Mouse (Mus musculus) heart, postnatal 4 days (tissue): ENCODE results near the gene Tprn. TPM values are rescaled to one million over a fixed set of nuclear protein-coding genes. Genes with fewer than 3 reads are reported as not detected.
"Not testable (repeated sequence)": the region's sequence is repeated elsewhere in the genome, so short reads cannot be mapped to it uniquely, and the experiment has no call there.

ENCODE experiments used
- DNase-seq: peaks from one replicate; pipeline ENCODE4 v3.0.0; 2021
- total RNA-seq, 2 experiments: library from RNA; stranded (reverse); gene quantifications; 2 replicates each; pipeline ENCODE4 v1.2.3; 2021

The Tprn gene
- total RNA-seq, 2 experiments from 2014 or later = 4.9 to 5.7 TPM

GRCm38 (mm10) chr2:25237522-25237921, 24.9 kb upstream of the Tprn start:
- DNase-seq = no peak

- DNase-seq = no peak
These were observed 24.3 kb upstream of the Tprn start for GRCm38 (mm10) chr2:25238106-25238505.

GRCm38 (mm10) chr2:25239766-25240165, 22.7 kb upstream of the Tprn start:
- DNase-seq = no peak

- DNase-seq = no peak
These were observed 22.1 kb upstream of the Tprn start for GRCm38 (mm10) chr2:25240310-25240709.

- DNase-seq = peak; percentile 59
These were observed 21.5 kb upstream of the Tprn start for GRCm38 (mm10) chr2:25240723-25241437.

GRCm38 (mm10) chr2:25241438-25241775, 21.0 kb upstream of the Tprn start:
- no peak for DNase-seq

- no peak for DNase-seq
These were observed 20.3 kb upstream of the Tprn start, which contains the start of the genes Rnf208 and Cysrt1 for GRCm38 (mm10) chr2:25242101-25242506. Gene Rnf208, plus strand, starts transcription at chr2:25242255. Gene Cysrt1, minus strand, starts transcription at chr2:25242452.

- DNase-seq = no peak
These were observed 19.1 kb upstream of the Tprn start for GRCm38 (mm10) chr2:25243342-25243741.

- no peak for DNase-seq
These were observed 18.3 kb upstream of the Tprn start for GRCm38 (mm10) chr2:25244144-25244543.

GRCm38 (mm10) chr2:25246183-25247072, 16.0 kb upstream of the Tprn start, which contains the start of gene AL732309.1:
Gene AL732309.1, minus strand, starts transcription at chr2:25246863.
- no peak for DNase-seq

- DNase-seq = no peak
These were observed 10.1 kb upstream of the Tprn start for GRCm38 (mm10) chr2:25252331-25252730.

- peak; percentile 88 for DNase-seq
These were observed 7.1 kb upstream of the Tprn start, which contains the start of gene Tmem203 for GRCm38 (mm10) chr2:25255284-25255779. Gene Tmem203, plus strand, starts transcription at chr2:25255439.

- DNase-seq = peak; percentile 67
These were observed 5.8 kb upstream of the Tprn start for GRCm38 (mm10) chr2:25256443-25257109.

GRCm38 (mm10) chr2:25257250-25257649, 5.2 kb upstream of the Tprn start:
- DNase-seq = not testable (repeated sequence)

- DNase-seq = no peak
These were observed 3.5 kb upstream of the Tprn start for GRCm38 (mm10) chr2:25258887-25259286.

GRCm38 (mm10) chr2:25261870-25262269, 548 bp upstream of the Tprn start:
- DNase-seq = no peak

GRCm38 (mm10) chr2:25262795-25263622, 591 bp downstream of the Tprn start:
- peak; percentile 36 for DNase-seq

- no peak for DNase-seq
These were observed 1.3 kb downstream of the Tprn start for GRCm38 (mm10) chr2:25263623-25264285.

- no peak for DNase-seq
These were observed 1.9 kb downstream of the Tprn start for GRCm38 (mm10) chr2:25264286-25264660.

GRCm38 (mm10) chr2:25264851-25265250, 2.4 kb downstream of the Tprn start:
- no peak for DNase-seq
